Mouse (Mus musculus) testis, postnatal 14 days (tissue): ENCODE measurements around the gene Pip5k1c.

Experiments used
- DNase-seq: peaks from one replicate; pipeline ENCODE4 v3.0.0; 2021; ENCODE audit warnings: low spot score

The Pip5k1c gene

GRCm38 (mm10) chr10:81323791-81324530 is 31.2 kb downstream of the Pip5k1c start:
- DNase-seq: no peak

GRCm38 (mm10) chr10:81325176-81325575 is 32.4 kb downstream of the Pip5k1c start:
- no peak for DNase-seq

- DNase-seq: no peak
These were observed 33.0 kb downstream of the Pip5k1c start for GRCm38 (mm10) chr10:81325781-81326180.

- no peak for DNase-seq
These were observed 34.1 kb downstream of the Pip5k1c start for GRCm38 (mm10) chr10:81326858-81327257.

GRCm38 (mm10) chr10:81327959-81328358 is 35.2 kb downstream of the Pip5k1c start:
- DNase-seq: no peak

- DNase-seq: peak; percentile 66
These were observed 35.6 kb downstream of the Pip5k1c start, which contains the start of gene Tbxa2r for GRCm38 (mm10) chr10:81328386-81328785. TSS of gene Tbxa2r (plus strand) at chr10:81328731.

GRCm38 (mm10) chr10:81329194-81329975 is 36.6 kb downstream of the Pip5k1c start:
- no peak for DNase-seq

- DNase-seq: no peak
These were observed 37.2 kb downstream of the Pip5k1c start for GRCm38 (mm10) chr10:81330007-81330406.

- DNase-seq: no peak
These were observed 39.5 kb downstream of the Pip5k1c start for GRCm38 (mm10) chr10:81332277-81332676.

- DNase-seq: no peak
These were observed 41.6 kb downstream of the Pip5k1c start for GRCm38 (mm10) chr10:81334324-81334723.

GRCm38 (mm10) chr10:81335393-81336340 is 42.9 kb downstream of the Pip5k1c start:
- DNase-seq: no peak

GRCm38 (mm10) chr10:81336558-81336957 is 43.8 kb downstream of the Pip5k1c start:
- DNase-seq: no peak

GRCm38 (mm10) chr10:81340551-81341332 is 48.0 kb downstream of the Pip5k1c start:
- no peak for DNase-seq

GRCm38 (mm10) chr10:81341333-81341949 is 48.7 kb downstream of the Pip5k1c start:
- no peak for DNase-seq

- DNase-seq: no peak
These were observed 50.1 kb downstream of the Pip5k1c start, which contains the start of gene Gipc3 for GRCm38 (mm10) chr10:81342686-81343505. TSS of gene Gipc3 (minus strand) at chr10:81343266.

GRCm38 (mm10) chr10:81344421-81345161 is 51.8 kb downstream of the Pip5k1c start:
- DNase-seq: peak; percentile 86

- peak; percentile 72 for DNase-seq
These were observed 52.4 kb downstream of the Pip5k1c start for GRCm38 (mm10) chr10:81345162-81345534.

GRCm38 (mm10) chr10:81346453-81347067 is 53.8 kb downstream of the Pip5k1c start:
- peak; percentile 85 for DNase-seq

GRCm38 (mm10) chr10:81349146-81349545 is 56.4 kb downstream of the Pip5k1c start:
- DNase-seq: peak; percentile 57
